Mouse (Mus musculus) midbrain, embryonic 10.5 days (tissue): ENCODE measurements around the gene Olfr76. TPM values are rescaled to one million over a fixed set of nuclear protein-coding genes. Genes with fewer than 3 reads are reported as not detected.
"Not testable (repeated sequence)": the region's sequence is repeated elsewhere in the genome, so short reads cannot be mapped to it uniquely, and the experiment has no call there.

Source experiments
- DNase-seq: peaks from one replicate; pipeline ENCODE4 v3.0.0-alpha.2; 2017; ENCODE audit warnings: low spot score
- H3K27ac ChIP-seq: fragments of 300-500 bp; sonication (generic); replicated peaks from 2 replicates; pipeline ENCODE4 v1.5.1; 2016; ENCODE audit warnings: mild to moderate bottlenecking
- H3K27me3 ChIP-seq: fragments of 300-500 bp; sonication (generic); 2 replicates; pipeline ENCODE4 v1.6.1; 2016; ENCODE audit warnings: low read depth, mild to moderate bottlenecking; ENCODE audit not compliant: poor library complexity, severe bottlenecking
- H3K36me3 ChIP-seq: fragments of 300-500 bp; sonication (generic); 2 replicates; pipeline ENCODE4 v1.6.1; 2016; ENCODE audit warnings: mild to moderate bottlenecking, moderate library complexity
- H3K4me1 ChIP-seq: fragments of 300-500 bp; sonication (generic); 2 replicates; pipeline ENCODE4 v1.6.1; 2016
- H3K4me3 ChIP-seq: fragments of 300-500 bp; sonication (generic); 2 replicates; pipeline ENCODE4 v1.5.1; 2016; ENCODE audit warnings: mild to moderate bottlenecking, moderate library complexity
- H3K9me3 ChIP-seq: fragments of 300-500 bp; sonication (generic); replicated peaks from 2 replicates; pipeline ENCODE4 v1.6.1; 2016; ENCODE audit warnings: mild to moderate bottlenecking
- WGBS: fragments of 180-500 bp; shearing (Covaris S2); methylation state at CpG from one replicate; pipeline ENCODE4 v1.1.7; 2016; 5-methylcytosine and 5-hydroxymethylcytosine counted together
- polyA plus RNA-seq: library from polyadenylated mRNA; unstranded; fragments of >200 nt; fragmentation: Nextera tagmentation; extraction: Ambion mirVana; gene quantifications from 2 replicates; pipeline ENCODE4 v1.2.1, GENCODE M21; 2016

Olfr76 gene
- polyA plus RNA-seq: not detected in 2 replicates

- no peaks in the 10 kb centered on the region for H3K36me3 ChIP-seq
Measured at GRCm38 (mm10) chr19:12123103-12123502, at the start of gene Olfr76. Gene Olfr76, minus strand, starts transcription at chr19:12123203.

GRCm38 (mm10) chr19:12170062-12170599, 47.1 kb upstream of the Olfr76 start, which contains the start of gene Olfr1555-ps1:
Gene Olfr1555-ps1, minus strand, starts transcription at chr19:12170112.
- H3K36me3 ChIP-seq, DNase-seq, H3K9me3 ChIP-seq, H3K4me1 ChIP-seq, H3K4me3 ChIP-seq, H3K27me3 ChIP-seq, H3K27ac ChIP-seq: not testable (repeated sequence)
- 60% methylated on average over 1 of the region's 1 CpGs for WGBS

More at GRCm38 (mm10) chr19:12123103-12123502, at the start of gene Olfr76:
- no peak for DNase-seq
- H3K27me3 ChIP-seq: no peaks in the 10 kb centered on the region
- no peak within 1 kb of the TSS for H3K27ac ChIP-seq
- 82% methylated on average over 3 of the region's 3 CpGs for WGBS
- H3K4me1 ChIP-seq: no peaks in the 10 kb centered on the region
- H3K4me3 ChIP-seq: no peak within 1 kb of the TSS
- no peaks in the 10 kb centered on the region for H3K9me3 ChIP-seq

- no peaks in the 10 kb centered on the region for H3K27me3 ChIP-seq
- H3K4me1 ChIP-seq: no peaks in the 10 kb centered on the region
- H3K36me3 ChIP-seq: no peaks in the 10 kb centered on the region
- H3K9me3 ChIP-seq: no peaks in the 10 kb centered on the region
- H3K4me3 ChIP-seq: no peak overlapping the region
- 93% methylated on average over 3 of the region's 3 CpGs for WGBS
- no peak overlapping the region for H3K27ac ChIP-seq
- no peak for DNase-seq
Measured at GRCm38 (mm10) chr19:12145452-12145851, 22.4 kb upstream of the Olfr76 start.

- no peak for DNase-seq
- no peaks in the 10 kb centered on the region for H3K9me3 ChIP-seq
- H3K36me3 ChIP-seq: no peaks in the 10 kb centered on the region
- H3K4me3 ChIP-seq: no peak overlapping the region
- H3K27ac ChIP-seq: no peak overlapping the region
- no peaks in the 10 kb centered on the region for H3K27me3 ChIP-seq
- no peaks in the 10 kb centered on the region for H3K4me1 ChIP-seq
- 68% methylated on average over 1 of the region's 1 CpGs for WGBS
Measured at GRCm38 (mm10) chr19:12143356-12143755, 20.4 kb upstream of the Olfr76 start.

- no peak overlapping the region for H3K27ac ChIP-seq
- no peaks in the 10 kb centered on the region for H3K9me3 ChIP-seq
- no peak overlapping the region for H3K4me3 ChIP-seq
- no peaks in the 10 kb centered on the region for H3K27me3 ChIP-seq
- H3K4me1 ChIP-seq: no peaks in the 10 kb centered on the region
- H3K36me3 ChIP-seq: no peaks in the 10 kb centered on the region
- 33% methylated on average over 2 of the region's 2 CpGs for WGBS
- DNase-seq: no peak
Measured at GRCm38 (mm10) chr19:12134289-12134688, 11.3 kb upstream of the Olfr76 start.

- H3K4me3 ChIP-seq: no peak overlapping the region
- no peak overlapping the region for H3K27ac ChIP-seq
- DNase-seq: no peak
- H3K9me3 ChIP-seq: no peaks in the 10 kb centered on the region
- no peaks in the 10 kb centered on the region for H3K4me1 ChIP-seq
- no peaks in the 10 kb centered on the region for H3K27me3 ChIP-seq
- WGBS: 86% methylated on average over 3 of the region's 3 CpGs
- no peaks in the 10 kb centered on the region for H3K36me3 ChIP-seq
Measured at GRCm38 (mm10) chr19:12116464-12116863, 6.5 kb downstream of the Olfr76 start.

GRCm38 (mm10) chr19:12115797-12116196, 7.2 kb downstream of the Olfr76 start, which contains the start of gene Olfr1428:
Gene Olfr1428, minus strand, starts transcription at chr19:12115897.
- Histone ChIP-seq H3K9me3 (no peaks in the 10 kb centered on the region), H3K27ac (no peak within 1 kb of the TSS), H3K4me1 (no peaks in the 10 kb centered on the region), H3K27me3 (no peaks in the 10 kb centered on the region), H3K4me3 (no peak within 1 kb of the TSS), H3K36me3 (no peaks in the 10 kb centered on the region)
- WGBS: 80% methylated on average over 1 of the region's 1 CpGs
- DNase-seq: no peak

- DNase-seq: no peak
- Histone ChIP-seq H3K9me3 (no peaks in the 10 kb centered on the region), H3K27ac (no peak overlapping the region), H3K4me3 (no peak overlapping the region), H3K4me1 (no peaks in the 10 kb centered on the region), H3K36me3 (no peaks in the 10 kb centered on the region), H3K27me3 (no peaks in the 10 kb centered on the region)
- whole genome bisulfite sequencing: 74% methylated on average over 1 of the region's 1 CpGs
Measured at GRCm38 (mm10) chr19:12113807-12114206, 9.2 kb downstream of the Olfr76 start.

GRCm38 (mm10) chr19:12104541-12104940, 18.5 kb downstream of the Olfr76 start:
- DNase-seq: no peak
- no peaks in the 10 kb centered on the region for H3K36me3 ChIP-seq
- H3K4me1 ChIP-seq: no peaks in the 10 kb centered on the region
- H3K9me3 ChIP-seq: no peaks in the 10 kb centered on the region
- no peaks in the 10 kb centered on the region for H3K27me3 ChIP-seq
- no peak overlapping the region for H3K4me3 ChIP-seq
- H3K27ac ChIP-seq: no peak overlapping the region
- 73% methylated on average over 1 of the region's 1 CpGs for WGBS

- H3K27ac ChIP-seq: no peak within 1 kb of the TSS
Measured at GRCm38 (mm10) chr19:12103234-12103633, 19.8 kb downstream of the Olfr76 start, which contains the start of gene Olfr1427. Gene Olfr1427, minus strand, starts transcription at chr19:12103334.

GRCm38 (mm10) chr19:12091913-12092312, 31.1 kb downstream of the Olfr76 start, which contains the start of gene Olfr1426:
Gene Olfr1426, minus strand, starts transcription at chr19:12092013.
- Histone ChIP-seq H3K36me3 (no peaks in the 10 kb centered on the region), H3K9me3 (no peaks in the 10 kb centered on the region), H3K27me3 (no peaks in the 10 kb centered on the region), H3K27ac (no peak within 1 kb of the TSS), H3K4me3 (no peak within 1 kb of the TSS), H3K4me1 (no peaks in the 10 kb centered on the region)
- 92% methylated on average over 1 of the region's 1 CpGs for WGBS
- no peak for DNase-seq

More at GRCm38 (mm10) chr19:12103234-12103633, 19.8 kb downstream of the Olfr76 start, which contains the start of gene Olfr1427:
- H3K9me3 ChIP-seq: no peaks in the 10 kb centered on the region
- H3K27me3 ChIP-seq: no peaks in the 10 kb centered on the region
- no peak for DNase-seq
- no peaks in the 10 kb centered on the region for H3K4me1 ChIP-seq
- no peak within 1 kb of the TSS for H3K4me3 ChIP-seq
- no peaks in the 10 kb centered on the region for H3K36me3 ChIP-seq
- WGBS: 95% methylated on average over 2 of the region's 2 CpGs

GRCm38 (mm10) chr19:12077631-12078030, 45.4 kb downstream of the Olfr76 start, which contains the start of gene Olfr1425:
Gene Olfr1425, minus strand, starts transcription at chr19:12077731.
- not testable (repeated sequence) for H3K4me3 ChIP-seq

GRCm38 (mm10) chr19:12069546-12069945, 53.5 kb downstream of the Olfr76 start:
- DNase-seq, H3K36me3 ChIP-seq, H3K27ac ChIP-seq, H3K9me3 ChIP-seq, H3K27me3 ChIP-seq, H3K4me1 ChIP-seq, H3K4me3 ChIP-seq: not testable (repeated sequence)
- WGBS: 74% methylated on average over 1 of the region's 1 CpGs

More at GRCm38 (mm10) chr19:12077631-12078030, 45.4 kb downstream of the Olfr76 start, which contains the start of gene Olfr1425:
- H3K27me3 ChIP-seq, DNase-seq, H3K27ac ChIP-seq, H3K9me3 ChIP-seq, H3K36me3 ChIP-seq, H3K4me1 ChIP-seq: not testable (repeated sequence)
- WGBS: 87% methylated on average over 4 of the region's 4 CpGs
